Mouse (Mus musculus): ENCODE results near the gene Sdk2. TPM values are rescaled to one million over a fixed set of nuclear protein-coding genes. Genes with fewer than 3 reads are reported as not detected.
A peak's percentile ranks its signal among the peaks of the same experiment; 100 is the strongest.

Sdk2 gene
- total RNA-seq, 2 experiments from 2014 or later: 5.5 to 10.1 TPM

GRCm38 (mm10) chr11:113928291-113928690, 138.6 kb downstream of the Sdk2 start:
- DNase-seq: no peak

GRCm38 (mm10) chr11:113927826-113928225, 139.0 kb downstream of the Sdk2 start:
- no peak for DNase-seq

- DNase-seq: peak; percentile 19
These were observed 139.6 kb downstream of the Sdk2 start for GRCm38 (mm10) chr11:113927231-113927630.

GRCm38 (mm10) chr11:113923137-113923536, 143.7 kb downstream of the Sdk2 start:
- no peak for DNase-seq

- DNase-seq: no peak
These were observed 163.6 kb downstream of the Sdk2 start for GRCm38 (mm10) chr11:113903131-113903860.

- no peak for DNase-seq
These were observed 164.9 kb downstream of the Sdk2 start for GRCm38 (mm10) chr11:113901906-113902305.

- no peak for DNase-seq
These were observed 168.2 kb downstream of the Sdk2 start for GRCm38 (mm10) chr11:113898671-113899070.

- no peak for DNase-seq
These were observed 170.8 kb downstream of the Sdk2 start for GRCm38 (mm10) chr11:113896006-113896405.

- no peak for DNase-seq
These were observed 173.9 kb downstream of the Sdk2 start for GRCm38 (mm10) chr11:113892924-113893323.

- no peak for DNase-seq
These were observed 174.8 kb downstream of the Sdk2 start for GRCm38 (mm10) chr11:113892067-113892466.

GRCm38 (mm10) chr11:113888156-113888750, 178.6 kb downstream of the Sdk2 start:
- no peak for DNase-seq

GRCm38 (mm10) chr11:113886299-113886698, 180.5 kb downstream of the Sdk2 start:
- DNase-seq: no peak

GRCm38 (mm10) chr11:113884962-113885361, 181.9 kb downstream of the Sdk2 start:
- no peak for DNase-seq

GRCm38 (mm10) chr11:113883031-113883430, 183.8 kb downstream of the Sdk2 start:
- no peak for DNase-seq

- no peak for DNase-seq
These were observed 185.0 kb downstream of the Sdk2 start for GRCm38 (mm10) chr11:113881864-113882263.

GRCm38 (mm10) chr11:113867066-113867465, 199.8 kb downstream of the Sdk2 start:
- no peak for DNase-seq

GRCm38 (mm10) chr11:113865627-113866026, 201.2 kb downstream of the Sdk2 start:
- DNase-seq: peak; percentile 92

GRCm38 (mm10) chr11:113863408-113863807, 203.4 kb downstream of the Sdk2 start:
- peak; percentile 20 for DNase-seq

- no peak for DNase-seq
These were observed 211.2 kb downstream of the Sdk2 start for GRCm38 (mm10) chr11:113855661-113856060.

GRCm38 (mm10) chr11:113851750-113852149, 215.1 kb downstream of the Sdk2 start:
- DNase-seq: no peak

GRCm38 (mm10) chr11:113849322-113849721, 217.5 kb downstream of the Sdk2 start:
- DNase-seq: no peak

GRCm38 (mm10) chr11:113843920-113844319, 222.9 kb downstream of the Sdk2 start:
- DNase-seq: no peak

GRCm38 (mm10) chr11:113842879-113843278, 224.0 kb downstream of the Sdk2 start:
- DNase-seq: no peak

GRCm38 (mm10) chr11:113831608-113832007, 235.2 kb downstream of the Sdk2 start:
- no peak for DNase-seq

Measured in gastrocnemius, postnatal 10 days (tissue).